Mouse (Mus musculus): ENCODE results near the gene Tenm4.
"Not testable (repeated sequence)": the region's sequence is repeated elsewhere in the genome, so short reads cannot be mapped to it uniquely, and the experiment has no call there.

Gene Tenm4

DNA sequence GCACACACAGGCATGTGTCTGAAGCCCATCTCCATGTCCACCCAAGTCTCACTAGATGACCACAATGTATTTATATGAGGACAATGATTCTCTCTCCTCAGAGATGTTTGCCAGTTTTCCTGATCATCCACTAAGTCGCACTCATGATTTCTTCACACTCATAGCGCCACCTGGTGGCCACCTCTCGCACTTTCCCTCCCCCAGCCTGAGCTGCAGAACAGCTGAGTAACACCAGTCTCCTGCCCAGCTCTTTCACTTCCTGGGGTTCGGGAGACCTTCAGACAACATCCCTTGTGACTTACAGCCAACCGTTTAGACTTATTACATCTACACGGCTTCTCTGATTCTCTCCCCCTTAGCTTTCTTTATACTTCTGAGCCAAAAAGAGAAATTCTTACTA lies 743.0 kb downstream of the Tenm4 start:
- peak; percentile 58 to 85 for DNase-seq

- peak; percentile 63 for DNase-seq
Measured at GRCm38 (mm10) chr7:96915452-96916105, 744.5 kb downstream of the Tenm4 start.

GRCm38 (mm10) chr7:96920447-96921095 lies 749.5 kb downstream of the Tenm4 start:
- DNase-seq, result no peak

DNA sequence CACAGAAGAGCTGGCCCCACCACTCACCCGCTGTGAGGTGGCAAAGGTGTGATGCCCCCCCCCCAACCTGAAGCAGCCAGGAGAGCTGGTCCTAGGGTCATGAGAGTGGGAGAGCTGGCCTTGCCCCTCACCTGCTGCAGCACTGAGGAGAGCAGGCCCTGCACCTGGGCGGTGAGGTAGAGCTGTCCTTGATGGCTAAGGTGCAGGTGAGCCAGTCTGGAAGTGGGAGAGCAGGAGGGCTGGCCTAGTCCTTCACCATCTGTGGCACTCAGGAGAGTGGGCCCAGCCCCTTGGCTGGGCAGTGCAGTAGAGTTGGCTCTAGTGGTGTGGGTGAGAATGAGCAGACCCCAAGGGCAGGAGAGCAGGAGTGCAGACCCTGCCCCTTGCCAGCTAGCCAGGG lies 751.9 kb downstream of the Tenm4 start:
- DNase-seq, result no peak

- DNase-seq, result no peak
Measured at GRCm38 (mm10) chr7:96943715-96944377, 772.8 kb downstream of the Tenm4 start.

- not testable (repeated sequence) for DNase-seq
Measured at GRCm38 (mm10) chr7:96946501-96946900, 775.5 kb downstream of the Tenm4 start.

- peak; percentile 92 for DNase-seq
Measured at GRCm38 (mm10) chr7:96951281-96952051, 780.4 kb downstream of the Tenm4 start, which contains the start of gene Nars2. Nars2 (plus strand) TSS chr7:96951505.

- DNase-seq, result peak in 1 of 2 experiments; percentile 30
Measured at GRCm38 (mm10) chr7:96952094-96952493, 781.0 kb downstream of the Tenm4 start.

DNA sequence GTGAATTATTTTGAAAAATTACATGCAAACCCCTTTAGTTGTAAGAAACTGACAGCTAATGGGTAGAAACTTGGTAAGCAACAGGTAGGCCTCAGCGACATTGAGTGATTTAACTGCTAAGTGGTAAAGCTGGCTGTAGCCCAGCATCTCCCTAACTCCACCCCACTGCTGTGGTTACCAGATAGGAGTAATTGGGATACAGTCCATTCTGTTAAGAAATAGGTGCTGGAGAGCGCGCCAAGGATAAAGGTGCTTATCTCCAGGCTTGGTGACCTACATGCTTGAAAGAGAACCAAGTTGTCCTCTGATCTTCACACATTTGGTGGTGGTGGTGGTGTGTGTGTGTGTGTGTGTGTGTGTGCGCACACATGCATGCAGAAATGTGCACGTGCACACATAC lies 788.1 kb downstream of the Tenm4 start:
- no peak for DNase-seq

Data from kidney, adult 8-10 months (tissue).